Mouse (Mus musculus) MEL (cell line): ENCODE measurements around the gene Fam208b. TPM values are rescaled to one million over a fixed set of nuclear protein-coding genes. Genes with fewer than 3 reads are reported as not detected.

ENCODE experiments used
- DNase-seq: peaks from one replicate; pipeline ENCODE4 v3.0.0; 2011; ENCODE audit warnings: low read depth, low spot score
- H3K27ac ChIP-seq: 2 replicates; pipeline ENCODE4 v1.5.1; 2012; ENCODE audit warnings: low read depth, mild to moderate bottlenecking, control low read depth, low read length, moderate library complexity; ENCODE audit not compliant: control insufficient read depth
- H3K27me3 ChIP-seq, 2 experiments: fragments of 150-350 bp in 1 of 2; sonication (generic) in 1 of 2; 2 replicates each; pipeline ENCODE4 v1.6.1; 2012; ENCODE audit warnings: low read length in 2 of 2, mild to moderate bottlenecking in 2 of 2, improper control_type of control experiment in 1 of 2, moderate library complexity in 1 of 2; ENCODE audit not compliant: insufficient read depth in 2 of 2, control insufficient read depth in 1 of 2
- H3K36me3 ChIP-seq, 2 experiments: 2 replicates each; pipeline ENCODE4 v1.6.1; 2012 to 2014; ENCODE audit warnings: low read length in 2 of 2, improper control_type of control experiment in 1 of 2, inconsistent platforms in 1 of 2, mild to moderate bottlenecking in 1 of 2; ENCODE audit not compliant: insufficient read depth in 2 of 2, control insufficient read depth in 1 of 2
- H3K4me1 ChIP-seq, 2 experiments: fragments of 150-350 bp in 1 of 2; sonication (generic) in 1 of 2; 2 replicates each; pipeline ENCODE4 v1.6.1; 2012; ENCODE audit warnings: low read length in 2 of 2, improper control_type of control experiment in 1 of 2, mild to moderate bottlenecking in 1 of 2; ENCODE audit not compliant: insufficient read depth in 2 of 2, control insufficient read depth in 1 of 2
- H3K4me3 ChIP-seq, 2 experiments: fragments of 150-350 bp in 1 of 2; sonication (generic) in 1 of 2; 2 replicates each; pipeline ENCODE4 v1.5.1; 2012; ENCODE audit warnings: low read depth in 2 of 2, low read length in 2 of 2, mild to moderate bottlenecking in 2 of 2, moderate library complexity in 2 of 2, control low read depth in 1 of 2, improper control_type of control experiment in 1 of 2; ENCODE audit not compliant: control insufficient read depth in 1 of 2, insufficient read depth in 1 of 2
- H3K79me2 ChIP-seq: 2 replicates; pipeline ENCODE4 v1.6.1; 2012; ENCODE audit warnings: mild to moderate bottlenecking, low read length, moderate library complexity; ENCODE audit not compliant: control insufficient read depth, poor library complexity, insufficient read depth
- H3K9ac ChIP-seq: 2 replicates; pipeline ENCODE4 v1.6.1; 2012; ENCODE audit warnings: low read depth, mild to moderate bottlenecking, control low read depth, low read length, moderate library complexity; ENCODE audit not compliant: control insufficient read depth, poor library complexity, severe bottlenecking
- H3K9me3 ChIP-seq: fragments of 150-350 bp; sonication (generic); replicated peaks from 2 replicates; pipeline ENCODE4 v1.6.1; 2012; ENCODE audit warnings: mild to moderate bottlenecking, low read length, improper control_type of control experiment, moderate library complexity; ENCODE audit not compliant: insufficient read depth
- CHD2 ChIP-seq: IDR thresholded peaks from 2 replicates; pipeline ENCODE4 v1.6.1; 2011; ENCODE audit warnings: low read length, improper control_type of control experiment
- ELF1 ChIP-seq: IDR thresholded peaks from 2 replicates; pipeline ENCODE4 v1.6.1; 2014; ENCODE audit warnings: low read depth, mild to moderate bottlenecking, inconsistent platforms, low read length, improper control_type of control experiment, moderate library complexity
- ETS1 ChIP-seq: IDR thresholded peaks from 2 replicates; pipeline ENCODE4 v1.6.1; 2012; ENCODE audit warnings: low read depth, mild to moderate bottlenecking, inconsistent platforms, low read length, improper control_type of control experiment, moderate library complexity
- HCFC1 ChIP-seq: IDR thresholded peaks from 2 replicates; pipeline ENCODE4 v1.6.1; 2012; ENCODE audit warnings: low read depth, mild to moderate bottlenecking, inconsistent platforms, low read length, improper control_type of control experiment, moderate library complexity
- KAT2A ChIP-seq: conservative IDR thresholded peaks from 2 replicates; pipeline ENCODE4 v1.6.1; 2012; ENCODE audit warnings: low read depth, low read length, improper control_type of control experiment, inconsistent platforms
- MAFK ChIP-seq: IDR thresholded peaks from 2 replicates; pipeline ENCODE4 v1.6.1; 2011; ENCODE audit warnings: low read depth, mild to moderate bottlenecking, low read length, improper control_type of control experiment, borderline replicate concordance
- MEF2A ChIP-seq: IDR thresholded peaks from 2 replicates; pipeline ENCODE4 v1.6.1; 2014; ENCODE audit warnings: low read depth, mild to moderate bottlenecking, inconsistent platforms, low read length, improper control_type of control experiment; ENCODE audit not compliant: poor library complexity, insufficient replicate concordance, severe bottlenecking; ENCODE audit errors: extremely low read depth
- MYB ChIP-seq: IDR thresholded peaks from 2 replicates; pipeline ENCODE4 v1.6.1; 2011; ENCODE audit warnings: mild to moderate bottlenecking, low read depth, low read length, improper control_type of control experiment
- MYC ChIP-seq: IDR thresholded peaks from 2 replicates; pipeline ENCODE4 v1.6.1; 2011; ENCODE audit warnings: low read depth, mild to moderate bottlenecking, low read length, improper control_type of control experiment, moderate library complexity
- NELFE ChIP-seq: IDR thresholded peaks from 2 replicates; pipeline ENCODE4 v1.6.1; 2011; ENCODE audit warnings: low read depth, low read length, improper control_type of control experiment
- NRF1 ChIP-seq: IDR thresholded peaks from 2 replicates; pipeline ENCODE4 v1.6.1; 2014; ENCODE audit warnings: low read depth, mild to moderate bottlenecking, inconsistent platforms, low read length, improper control_type of control experiment, moderate library complexity; ENCODE audit not compliant: poor library complexity, insufficient read depth, severe bottlenecking
- POLR2A ChIP-seq, 2 experiments: IDR thresholded peaks; 2 replicates each; pipeline ENCODE4 v1.6.1; 2011 to 2012; ENCODE audit warnings: low read length in 2 of 2, mild to moderate bottlenecking in 2 of 2, control low read depth in 1 of 2, improper control_type of control experiment in 1 of 2, low read depth in 1 of 2, moderate library complexity in 1 of 2; ENCODE audit not compliant: control insufficient read depth in 1 of 2, insufficient read depth in 1 of 2, poor library complexity in 1 of 2
- POLR2AphosphoS2 ChIP-seq: IDR thresholded peaks from 2 replicates; pipeline ENCODE4 v1.6.1; 2011; ENCODE audit warnings: low read length, improper control_type of control experiment
- POLR2AphosphoS5 ChIP-seq: IDR thresholded peaks from 2 replicates; pipeline ENCODE4 v1.6.1; 2012; ENCODE audit warnings: low read depth, borderline replicate concordance, mild to moderate bottlenecking, inconsistent platforms, low read length, moderate library complexity, mixed read lengths
- SMC3 ChIP-seq: IDR thresholded peaks from 2 replicates; pipeline ENCODE4 v1.6.1; 2011; ENCODE audit warnings: low read depth, low read length, improper control_type of control experiment
- TAL1 ChIP-seq: IDR thresholded peaks from 2 replicates; pipeline ENCODE4 v1.6.1; 2012; ENCODE audit warnings: mild to moderate bottlenecking, inconsistent platforms, low read length, moderate library complexity, mixed read lengths
- TCF12 ChIP-seq: IDR thresholded peaks from 2 replicates; pipeline ENCODE4 v1.6.1; 2014; ENCODE audit warnings: low read depth, mild to moderate bottlenecking, inconsistent platforms, low read length, improper control_type of control experiment, moderate library complexity
- UBTF ChIP-seq: IDR thresholded peaks from 2 replicates; pipeline ENCODE4 v1.6.1; 2012; ENCODE audit warnings: low read depth, mild to moderate bottlenecking, inconsistent platforms, low read length, improper control_type of control experiment, moderate library complexity, borderline replicate concordance; ENCODE audit not compliant: insufficient read depth
- ZMIZ1 ChIP-seq: IDR thresholded peaks from 2 replicates; pipeline ENCODE4 v1.6.1; 2012; ENCODE audit warnings: low read depth, mild to moderate bottlenecking, inconsistent platforms, low read length, improper control_type of control experiment, moderate library complexity
- polyA plus RNA-seq, 2 experiments: library from polyadenylated mRNA; stranded (reverse) in 1 of 2; unstranded in 1 of 2; fragments of >175 nt in 1 of 2; fragments of >200 nt in 1 of 2; gene quantifications; 2 replicates each; pipeline versions ENCODE4 v1.2.1 to v1.2.4; 2012; ENCODE audit warnings: low replicate concordance in 2 of 2, low read depth in 1 of 2; ENCODE audit not compliant: insufficient read length in 2 of 2, insufficient read depth in 1 of 2, missing spikeins in 1 of 2
- total RNA-seq: library from RNA; depleted of rRNA; stranded (reverse); fragments of 300-350 nt; gene quantifications from 2 replicates; pipeline ENCODE4 v1.2.3, GENCODE M21; 2012

The Fam208b gene
- total and polyA plus RNA-seq, 3 experiments, result 23.5 to 183 (median 28.3) TPM

- Histone ChIP-seq H3K9me3 (no peaks in the 10 kb centered on the region), H3K9ac (no peak overlapping the region), H3K79me2 (no peaks in the 10 kb centered on the region), H3K4me1 (no peaks in the 10 kb centered on the region), H3K4me3 (no peak overlapping the region), H3K36me3 (no peaks in the 10 kb centered on the region; a peak in 1 of 4 replicates), H3K27me3 (no peaks in the 10 kb centered on the region), H3K27ac (no peak overlapping the region)
- TF ChIP-seq HCFC1 (no peak), SMC3 (no peak), UBTF (no peak), KAT2A (no peak), ZMIZ1 (no peak), NELFE (no peak), MAFK (no peak), MEF2A (no peak), POLR2AphosphoS5 (no peak), POLR2AphosphoS2 (no peak), ELF1 (no peak), ETS1 (no peak), NRF1 (no peak), TAL1 (no peak), CHD2 (no peak), MYB (no peak)
- DNase-seq, result no peak
Measured at GRCm38 (mm10) chr13:3650569-3650968, 39.7 kb upstream of the Fam208b start.

- TF ChIP-seq TCF12 (no peak), POLR2A (IDR thresholded peaks at IDR 0.05; ENCODE audit: control insufficient read depth in 1 of 2, insufficient read depth in 1 of 2, low read depth in 1 of 2, low read length in 2 of 2, poor library complexity in 1 of 2) (no peak), MYC (no peak), TAL1 (no peak), UBTF (no peak)
- no peaks in the 10 kb centered on the region; a peak in 1 of 4 replicates for H3K36me3 ChIP-seq
- no peaks in the 10 kb centered on the region for H3K9me3 ChIP-seq
- H3K79me2 ChIP-seq, result no peaks in the 10 kb centered on the region
- H3K9ac ChIP-seq, result no peak overlapping the region
- no peak overlapping the region for H3K27ac ChIP-seq
- H3K27me3 ChIP-seq, result no peaks in the 10 kb centered on the region
- DNase-seq, result no peak
- H3K4me1 ChIP-seq, result no peaks in the 10 kb centered on the region
- no peak overlapping the region for H3K4me3 ChIP-seq
Measured at GRCm38 (mm10) chr13:3646566-3646965, 35.7 kb upstream of the Fam208b start.
